Mouse (Mus musculus) ES-Bruce4 (cell line): ENCODE measurements around the gene Btla.

Experiments
- CTCF ChIP-seq: IDR thresholded peaks from one replicate; pipeline ENCODE4 v1.8.1; 2011; ENCODE audit warnings: low read depth, low read length
- POLR2A ChIP-seq: IDR thresholded peaks from one replicate; pipeline ENCODE4 v1.8.1; 2011; ENCODE audit warnings: low read length; ENCODE audit not compliant: insufficient read depth

- TF ChIP-seq POLR2A (no peak), CTCF (peak; percentile 49)
Measured at GRCm38 (mm10) chr16:45192613-45193012, 31.5 kb upstream of the Btla start.
